Mouse (Mus musculus) layer of hippocampus, postnatal 14 days (tissue): Measurements from ENCODE around the gene Gpkow. TPM values are rescaled to one million over a fixed set of nuclear protein-coding genes. Genes with fewer than 3 reads are reported as not detected.
"Not testable (repeated sequence)": the region's sequence is repeated elsewhere in the genome, so short reads cannot be mapped to it uniquely, and the experiment has no call there.

Experiments used
- DNase-seq, 2 experiments: peaks; one replicate each; pipeline ENCODE4 v3.0.0; 2021 to 2022; ENCODE audit warnings: low spot score in 2 of 2, mixed read lengths in 1 of 2
- total RNA-seq, 2 experiments: library from RNA; stranded (reverse); gene quantifications; 2 replicates each; pipeline ENCODE4 v1.2.3; 2021

Gene Gpkow
- total RNA-seq, 2 experiments from 2014 or later, result 33.2 to 36.3 TPM

DNA sequence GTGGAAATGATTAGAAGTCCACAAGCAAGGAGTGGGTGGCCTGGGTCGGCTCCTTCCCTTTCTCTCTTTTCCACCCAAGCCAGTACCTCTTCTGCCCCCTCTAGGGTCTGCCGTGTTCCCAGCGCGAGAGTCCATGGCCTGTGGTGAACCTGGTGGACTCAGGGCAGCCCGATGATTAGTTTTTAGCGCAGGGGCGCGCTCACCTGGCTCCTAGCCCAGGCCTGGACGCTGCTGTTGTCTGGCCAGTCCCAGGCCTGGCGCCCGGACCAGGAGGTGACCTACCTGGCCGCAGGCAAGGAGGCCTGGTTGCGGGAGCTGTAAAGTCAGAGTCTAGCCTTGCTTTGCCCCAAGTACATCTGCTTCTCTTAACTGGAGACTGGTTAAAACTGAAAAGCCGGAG is 16.1 kb upstream of the Gpkow start, which contains the start of gene Magix:
TSS of gene Magix (minus strand) at position 388 of the 400 bp plus-strand sequence.
- DNase-seq, result no peak

GRCm38 (mm10) chrX:7688321-7688720 is 8.6 kb upstream of the Gpkow start:
- no peak for DNase-seq

DNA sequence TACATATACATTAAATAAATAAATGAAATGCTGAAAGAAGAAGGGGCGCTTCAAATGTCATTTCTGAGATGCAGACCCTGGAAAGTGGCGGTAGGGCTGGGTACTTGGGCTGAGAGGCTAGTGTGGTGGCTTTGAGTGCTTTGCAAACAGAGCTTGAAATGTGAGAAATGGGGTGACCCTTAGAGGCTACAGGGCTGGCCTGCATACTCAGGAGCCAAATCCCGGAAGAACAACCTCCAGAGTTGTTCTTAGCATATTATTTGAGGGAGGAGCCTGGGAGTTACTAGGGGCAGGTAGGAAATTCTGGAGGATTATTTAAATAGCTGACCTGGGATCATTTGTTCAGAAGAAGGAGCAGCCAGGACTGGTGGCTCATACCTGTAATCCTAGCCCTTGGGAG is 6.4 kb upstream of the Gpkow start:
- DNase-seq, result no peak

DNA sequence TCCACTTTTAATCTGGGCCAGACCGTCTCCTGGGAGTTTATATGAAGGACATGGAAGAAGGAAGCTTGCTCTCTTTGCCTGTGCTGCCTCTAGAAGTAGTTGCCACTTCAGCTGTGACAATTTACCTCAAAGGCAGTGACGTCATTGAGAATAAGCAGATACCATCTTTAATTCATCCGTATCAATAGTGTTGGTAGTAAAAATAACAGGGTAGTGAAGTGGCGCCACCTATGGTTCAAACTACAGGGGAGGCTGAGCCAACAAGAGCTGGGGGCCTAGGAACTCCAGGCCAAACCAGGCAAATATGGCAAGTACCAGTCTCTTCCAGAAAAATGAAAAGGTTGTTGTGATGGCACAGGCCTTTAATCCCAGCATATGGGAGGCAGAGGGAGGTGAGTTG is 4.1 kb upstream of the Gpkow start:
- no peak for DNase-seq

- DNase-seq, result no peak
These were observed 411 bp upstream of the Gpkow start for GRCm38 (mm10) chrX:7696520-7696919.

- not testable (repeated sequence) for DNase-seq
These were observed 16.8 kb downstream of the Gpkow start for GRCm38 (mm10) chrX:7713764-7714134.

DNA sequence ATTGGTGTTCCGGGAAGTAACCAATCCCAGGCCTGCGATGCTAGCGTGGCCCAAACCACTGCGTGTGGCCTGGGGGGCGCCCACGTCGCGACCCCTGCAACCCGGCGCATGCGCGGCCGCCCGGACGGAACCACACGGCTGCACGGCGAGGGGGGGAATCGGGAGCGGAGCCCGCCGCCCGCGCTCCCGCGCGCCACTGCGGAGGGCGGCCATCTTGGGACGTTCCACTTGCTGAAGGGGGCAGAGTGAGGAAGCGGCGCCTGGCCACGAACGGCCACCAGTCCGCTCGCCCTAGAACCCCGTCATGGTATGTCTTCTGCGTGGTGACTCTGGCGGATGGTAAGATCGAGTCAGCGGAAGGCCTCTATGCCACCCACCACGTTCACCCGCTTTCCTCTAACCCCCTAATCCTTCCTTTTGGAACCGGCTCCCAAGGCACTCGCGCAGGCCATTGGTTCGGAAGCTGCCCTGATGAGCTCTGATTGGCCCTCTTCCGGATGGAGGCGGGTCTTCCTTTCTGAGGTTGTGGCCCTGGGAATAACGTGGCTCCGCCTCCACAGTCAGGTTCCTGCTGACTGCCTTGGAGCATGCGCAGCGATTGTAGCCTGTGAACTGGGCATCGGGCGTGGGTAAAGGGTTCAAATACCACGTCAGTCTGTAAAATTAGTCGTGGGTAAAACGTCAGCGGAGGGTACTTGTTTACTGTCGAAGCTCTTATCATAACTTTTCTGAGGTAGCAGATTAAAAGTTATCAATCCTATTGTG is 17.4 kb downstream of the Gpkow start, which contains the start of gene Wdr45:
TSS of gene Wdr45 (plus strand) at position 199 of the 765 bp plus-strand sequence.
- peak; percentile 89 to 96 for DNase-seq

DNA sequence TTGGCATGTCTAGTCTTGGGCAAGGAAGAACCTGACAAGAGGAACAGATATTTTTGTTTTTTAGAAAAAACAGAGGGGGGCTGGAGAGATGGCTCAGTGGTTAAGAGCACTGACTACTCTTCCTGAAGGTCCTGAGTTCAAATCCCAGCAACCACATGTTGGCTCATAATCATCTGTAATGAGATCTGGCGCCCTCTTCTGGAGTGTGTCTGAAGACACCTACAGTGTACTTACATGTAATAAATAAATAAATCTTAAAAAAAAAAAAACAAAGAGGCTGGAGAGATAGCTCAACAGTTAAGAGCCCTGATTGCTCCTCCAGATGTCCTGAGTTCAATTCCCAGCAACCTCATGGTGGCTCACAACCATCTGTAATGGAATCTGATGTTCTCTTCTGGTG is 19.1 kb downstream of the Gpkow start:
- DNase-seq, result not testable (repeated sequence)

- DNase-seq, result peak; percentile 62 to 80
These were observed 24.8 kb downstream of the Gpkow start, which contains the start of gene Gm45208 for GRCm38 (mm10) chrX:7721514-7722281. Gene Gm45208 (plus strand): TSS chrX:7722245.

DNA sequence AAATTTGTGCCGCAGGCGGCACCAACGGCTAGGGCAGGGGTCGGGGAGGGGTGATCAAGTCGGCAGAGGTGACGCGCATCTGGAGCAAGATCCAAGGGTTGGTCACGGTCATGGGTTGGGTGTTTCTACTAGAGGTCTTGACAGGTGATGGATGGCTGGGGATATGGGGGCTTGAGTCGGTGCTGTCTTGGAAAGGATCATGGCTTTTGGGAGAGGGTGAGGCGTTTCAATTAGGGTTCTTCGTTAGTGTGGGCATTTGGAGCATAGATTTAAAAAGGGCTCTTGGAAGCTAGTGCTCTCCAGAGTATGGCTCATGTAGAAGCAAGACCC is 25.3 kb downstream of the Gpkow start:
- DNase-seq, result no peak

- no peak for DNase-seq
These were observed 25.8 kb downstream of the Gpkow start for GRCm38 (mm10) chrX:7722691-7723090.

DNA sequence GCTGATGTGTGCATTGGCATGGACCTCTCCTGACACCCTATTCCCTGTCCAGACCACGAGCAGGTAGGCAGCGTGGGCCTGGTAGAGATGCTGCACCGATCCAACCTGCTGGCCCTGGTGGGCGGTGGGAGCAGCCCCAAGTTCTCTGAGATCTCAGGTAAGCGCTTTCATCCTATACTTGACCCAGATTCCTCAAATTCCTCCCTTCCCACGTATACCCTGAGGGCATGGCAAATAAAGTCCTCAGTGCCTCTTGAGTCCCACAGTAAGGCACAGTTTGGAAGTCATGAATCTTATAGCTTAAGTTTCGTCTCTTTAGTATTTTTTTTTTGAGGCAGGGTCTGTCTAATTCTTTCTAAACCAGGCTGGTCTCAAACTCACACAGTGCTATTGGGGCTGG is 27.2 kb downstream of the Gpkow start:
- DNase-seq, result no peak

DNA sequence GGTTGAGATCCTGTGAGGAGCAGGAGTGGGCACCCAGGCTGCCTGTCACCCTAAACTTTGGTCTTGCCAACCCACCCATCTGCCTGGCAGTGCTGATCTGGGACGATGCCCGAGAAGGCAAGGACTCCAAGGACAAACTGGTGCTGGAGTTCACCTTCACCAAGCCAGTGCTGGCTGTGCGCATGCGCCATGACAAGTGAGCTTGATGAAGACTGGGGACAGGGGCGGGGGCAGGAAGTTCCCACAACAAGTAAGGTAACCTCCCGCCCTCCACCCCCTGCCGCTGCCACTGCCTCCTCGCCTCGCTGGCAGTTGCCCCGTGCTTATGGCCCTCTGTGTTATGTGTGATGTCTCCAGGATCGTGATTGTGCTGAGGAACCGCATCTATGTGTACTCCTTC is 28.9 kb downstream of the Gpkow start:
- DNase-seq, result no peak

GRCm38 (mm10) chrX:7727176-7727575 is 30.2 kb downstream of the Gpkow start:
- DNase-seq, result no peak

- DNase-seq, result peak; percentile 75 to 83
These were observed 31.4 kb downstream of the Gpkow start, which contains the start of gene Praf2 for GRCm38 (mm10) chrX:7728215-7728921. Gene Praf2 (plus strand): TSS chrX:7728439.

- DNase-seq, result no peak
These were observed 32.0 kb downstream of the Gpkow start for GRCm38 (mm10) chrX:7728922-7729265.

GRCm38 (mm10) chrX:7733571-7734156 is 36.7 kb downstream of the Gpkow start:
- peak in 1 of 2 experiments; percentile 44 for DNase-seq

DNA sequence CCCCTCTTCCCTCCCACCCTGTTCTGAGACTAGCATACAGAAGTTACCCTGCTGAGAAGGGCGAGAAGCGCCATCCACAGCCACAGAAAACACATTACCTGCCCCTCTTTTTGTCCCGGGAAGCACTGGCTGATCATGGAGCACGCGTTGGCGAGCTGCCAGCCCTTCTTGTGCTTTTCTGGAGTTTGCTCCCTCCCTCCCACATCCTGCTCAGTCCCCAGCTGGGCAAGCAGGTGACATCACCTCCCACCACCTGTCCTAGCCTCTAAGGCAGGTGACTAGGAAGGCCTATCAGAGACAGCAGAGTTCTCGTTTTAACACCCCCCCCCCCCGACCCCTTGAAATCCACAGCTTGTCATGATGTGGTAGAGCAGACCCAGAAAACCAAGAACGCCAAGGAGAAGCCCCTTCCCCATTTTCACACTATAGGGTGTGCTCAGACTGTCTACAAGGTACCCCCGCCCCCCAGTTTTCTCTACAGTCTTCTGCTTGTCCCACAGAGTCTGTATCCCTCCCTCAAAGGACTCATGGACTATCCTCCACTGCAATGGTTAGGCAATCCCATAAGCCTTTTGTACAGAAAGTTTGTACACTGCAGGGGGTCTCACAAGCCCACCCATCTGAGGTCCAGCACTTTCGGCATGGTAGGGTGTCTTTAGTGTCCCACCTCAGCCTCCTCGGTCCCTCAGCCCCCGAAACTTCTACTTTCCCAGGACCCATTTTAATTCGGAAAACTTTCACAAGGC is 42.6 kb downstream of the Gpkow start:
- no peak for DNase-seq

GRCm38 (mm10) chrX:7740082-7740819 is 43.3 kb downstream of the Gpkow start:
- no peak for DNase-seq

- no peak for DNase-seq
These were observed 44.2 kb downstream of the Gpkow start for GRCm38 (mm10) chrX:7741103-7741502.
